Mouse (Mus musculus): ENCODE data around the gene Tepsin. TPM values are rescaled to one million over a fixed set of nuclear protein-coding genes. Genes with fewer than 3 reads are reported as not detected.

Tepsin gene
- polyA plus RNA-seq, 1 experiment from 2014 or later, result 7.2 TPM

- Histone ChIP-seq H3K36me3 (ENCODE audit: control insufficient read depth, insufficient read depth) (peaks cover 17% of the 10 kb centered on the region), H3K9ac (ENCODE audit: low read depth, low read length) (no peak overlapping the region), H3K4me1 (ENCODE audit: control insufficient read depth, low read depth, low read length) (peaks cover 51% of the 10 kb centered on the region), H3K4me2 (ENCODE audit: low read depth, low read length) (no peak overlapping the region), H3K27me3 (ENCODE audit: control insufficient read depth, insufficient read depth, low read depth, low read length) (no peaks in the 10 kb centered on the region), H3K4me3 (ENCODE audit: low read depth, low read length) (no peak overlapping the region), H3K27ac (ENCODE audit: low read length) (peak overlapping the region; percentile 82), H3K9me3 (replicated peaks; ENCODE audit: control insufficient read depth, low read length) (no peaks in the 10 kb centered on the region)
- peak; percentile 47 for ATAC-seq (ENCODE audit: low read depth)
- WGBS (ENCODE audit: insufficient replicate concordance), result 67% methylated on average over 9 of the region's 9 CpGs
Observed at GRCm38 (mm10) chr11:120134847-120135530, 36.5 kb upstream of the Tepsin start.

- no peaks in the 10 kb centered on the region for H3K27me3 ChIP-seq (ENCODE audit: control insufficient read depth, insufficient read depth, low read depth, low read length)
- WGBS (ENCODE audit: insufficient replicate concordance), result 80% methylated on average over 5 of the region's 5 CpGs
- no peak overlapping the region for H3K4me2 ChIP-seq (ENCODE audit: low read depth, low read length)
- H3K4me1 ChIP-seq (ENCODE audit: control insufficient read depth, low read depth, low read length), result peaks cover 44% of the 10 kb centered on the region
- H3K9me3 ChIP-seq (replicated peaks; ENCODE audit: control insufficient read depth, low read length), result no peaks in the 10 kb centered on the region
- H3K36me3 ChIP-seq (ENCODE audit: control insufficient read depth, insufficient read depth), result peaks cover 17% of the 10 kb centered on the region
- H3K4me3 ChIP-seq (ENCODE audit: low read depth, low read length), result no peak overlapping the region
- H3K27ac ChIP-seq (ENCODE audit: low read length), result no peak overlapping the region
- no peak for ATAC-seq (ENCODE audit: low read depth)
- H3K9ac ChIP-seq (ENCODE audit: low read depth, low read length), result no peak overlapping the region
Observed at GRCm38 (mm10) chr11:120134148-120134547, 35.6 kb upstream of the Tepsin start.

- Histone ChIP-seq H3K9me3 (replicated peaks; ENCODE audit: control insufficient read depth, low read length) (no peaks in the 10 kb centered on the region), H3K27ac (ENCODE audit: low read length) (no peak overlapping the region), H3K4me3 (ENCODE audit: low read depth, low read length) (no peak overlapping the region), H3K4me2 (ENCODE audit: low read depth, low read length) (no peak overlapping the region), H3K9ac (ENCODE audit: low read depth, low read length) (no peak overlapping the region), H3K36me3 (ENCODE audit: control insufficient read depth, insufficient read depth) (peaks cover 27% of the 10 kb centered on the region), H3K27me3 (ENCODE audit: control insufficient read depth, insufficient read depth, low read depth, low read length) (no peaks in the 10 kb centered on the region), H3K4me1 (ENCODE audit: control insufficient read depth, low read depth, low read length) (no peaks in the 10 kb centered on the region)
- ATAC-seq (ENCODE audit: low read depth), result no peak
- WGBS (ENCODE audit: insufficient replicate concordance), result 78% methylated on average over 7 of the region's 7 CpGs
Observed at GRCm38 (mm10) chr11:120129281-120129680, 30.8 kb upstream of the Tepsin start.

GRCm38 (mm10) chr11:120126845-120127244, 28.3 kb upstream of the Tepsin start:
- no peak overlapping the region for H3K27ac ChIP-seq (ENCODE audit: low read length)
- H3K9me3 ChIP-seq (replicated peaks; ENCODE audit: control insufficient read depth, low read length), result no peaks in the 10 kb centered on the region
- no peak for ATAC-seq (ENCODE audit: low read depth)
- H3K9ac ChIP-seq (ENCODE audit: low read depth, low read length), result no peak overlapping the region
- no peaks in the 10 kb centered on the region for H3K4me1 ChIP-seq (ENCODE audit: control insufficient read depth, low read depth, low read length)
- peaks cover 27% of the 10 kb centered on the region for H3K36me3 ChIP-seq (ENCODE audit: control insufficient read depth, insufficient read depth)
- H3K27me3 ChIP-seq (ENCODE audit: control insufficient read depth, insufficient read depth, low read depth, low read length), result no peaks in the 10 kb centered on the region
- H3K4me3 ChIP-seq (ENCODE audit: low read depth, low read length), result no peak overlapping the region
- WGBS (ENCODE audit: insufficient replicate concordance), result 60% methylated on average over 2 of the region's 2 CpGs
- no peak overlapping the region for H3K4me2 ChIP-seq (ENCODE audit: low read depth, low read length)

- H3K9me3 ChIP-seq (replicated peaks; ENCODE audit: control insufficient read depth, low read length), result no peaks in the 10 kb centered on the region
- no peaks in the 10 kb centered on the region for H3K4me1 ChIP-seq (ENCODE audit: control insufficient read depth, low read depth, low read length)
- no peak overlapping the region for H3K4me2 ChIP-seq (ENCODE audit: low read depth, low read length)
- WGBS (ENCODE audit: insufficient replicate concordance), result 87% methylated on average over 12 of the region's 12 CpGs
- ATAC-seq (ENCODE audit: low read depth), result no peak
- no peaks in the 10 kb centered on the region for H3K27me3 ChIP-seq (ENCODE audit: control insufficient read depth, insufficient read depth, low read depth, low read length)
- H3K36me3 ChIP-seq (ENCODE audit: control insufficient read depth, insufficient read depth), result peaks cover 12% of the 10 kb centered on the region
- H3K4me3 ChIP-seq (ENCODE audit: low read depth, low read length), result no peak overlapping the region
- no peak overlapping the region for H3K27ac ChIP-seq (ENCODE audit: low read length)
- no peak overlapping the region for H3K9ac ChIP-seq (ENCODE audit: low read depth, low read length)
Observed at GRCm38 (mm10) chr11:120122126-120122525, 23.6 kb upstream of the Tepsin start.

- H3K9me3 ChIP-seq (replicated peaks; ENCODE audit: control insufficient read depth, low read length), result no peaks in the 10 kb centered on the region
- no peak overlapping the region for H3K4me2 ChIP-seq (ENCODE audit: low read depth, low read length)
- no peak; the same call in 1 of the 2 replicates for ATAC-seq (ENCODE audit: low read depth)
- no peak overlapping the region for H3K4me3 ChIP-seq (ENCODE audit: low read depth, low read length)
- no peaks in the 10 kb centered on the region for H3K27me3 ChIP-seq (ENCODE audit: control insufficient read depth, insufficient read depth, low read depth, low read length)
- no peak overlapping the region for H3K9ac ChIP-seq (ENCODE audit: low read depth, low read length)
- no peaks in the 10 kb centered on the region for H3K4me1 ChIP-seq (ENCODE audit: control insufficient read depth, low read depth, low read length)
- H3K36me3 ChIP-seq (ENCODE audit: control insufficient read depth, insufficient read depth), result peaks cover 9% of the 10 kb centered on the region
- WGBS (ENCODE audit: insufficient replicate concordance), result 75% methylated on average over 17 of the region's 17 CpGs
- no peak overlapping the region for H3K27ac ChIP-seq (ENCODE audit: low read length)
Observed at GRCm38 (mm10) chr11:120120642-120121420, 22.3 kb upstream of the Tepsin start.

GRCm38 (mm10) chr11:120119936-120120541, 21.5 kb upstream of the Tepsin start:
- 83% methylated on average over 10 of the region's 10 CpGs for WGBS (ENCODE audit: insufficient replicate concordance)
- Histone ChIP-seq H3K4me3 (ENCODE audit: low read depth, low read length) (no peak overlapping the region), H3K36me3 (ENCODE audit: control insufficient read depth, insufficient read depth) (peaks cover 7% of the 10 kb centered on the region), H3K9me3 (replicated peaks; ENCODE audit: control insufficient read depth, low read length) (no peaks in the 10 kb centered on the region), H3K4me1 (ENCODE audit: control insufficient read depth, low read depth, low read length) (no peaks in the 10 kb centered on the region), H3K4me2 (ENCODE audit: low read depth, low read length) (no peak overlapping the region), H3K27me3 (ENCODE audit: control insufficient read depth, insufficient read depth, low read depth, low read length) (no peaks in the 10 kb centered on the region), H3K9ac (ENCODE audit: low read depth, low read length) (no peak overlapping the region), H3K27ac (ENCODE audit: low read length) (no peak overlapping the region)
- ATAC-seq (ENCODE audit: low read depth), result no peak

- Histone ChIP-seq H3K4me2 (ENCODE audit: low read depth, low read length) (no peak overlapping the region), H3K9ac (ENCODE audit: low read depth, low read length) (no peak overlapping the region), H3K36me3 (ENCODE audit: control insufficient read depth, insufficient read depth) (peaks cover 10% of the 10 kb centered on the region), H3K4me3 (ENCODE audit: low read depth, low read length) (no peak overlapping the region), H3K4me1 (ENCODE audit: control insufficient read depth, low read depth, low read length) (no peaks in the 10 kb centered on the region), H3K27ac (ENCODE audit: low read length) (no peak overlapping the region), H3K27me3 (ENCODE audit: control insufficient read depth, insufficient read depth, low read depth, low read length) (no peaks in the 10 kb centered on the region), H3K9me3 (replicated peaks; ENCODE audit: control insufficient read depth, low read length) (no peaks in the 10 kb centered on the region)
- 85% methylated on average over 7 of the region's 7 CpGs for WGBS (ENCODE audit: insufficient replicate concordance)
- no peak for ATAC-seq (ENCODE audit: low read depth)
Observed at GRCm38 (mm10) chr11:120119108-120119507, 20.6 kb upstream of the Tepsin start.

GRCm38 (mm10) chr11:120117626-120118025, 19.1 kb upstream of the Tepsin start:
- no peak overlapping the region for H3K9ac ChIP-seq (ENCODE audit: low read depth, low read length)
- no peak for ATAC-seq (ENCODE audit: low read depth)
- H3K4me1 ChIP-seq (ENCODE audit: control insufficient read depth, low read depth, low read length), result no peaks in the 10 kb centered on the region
- no peak overlapping the region for H3K4me2 ChIP-seq (ENCODE audit: low read depth, low read length)
- no peak overlapping the region for H3K4me3 ChIP-seq (ENCODE audit: low read depth, low read length)
- WGBS (ENCODE audit: insufficient replicate concordance), result 78% methylated on average over 2 of the region's 2 CpGs
- no peaks in the 10 kb centered on the region for H3K9me3 ChIP-seq (replicated peaks; ENCODE audit: control insufficient read depth, low read length)
- peaks cover 6% of the 10 kb centered on the region for H3K36me3 ChIP-seq (ENCODE audit: control insufficient read depth, insufficient read depth)
- H3K27me3 ChIP-seq (ENCODE audit: control insufficient read depth, insufficient read depth, low read depth, low read length), result no peaks in the 10 kb centered on the region
- H3K27ac ChIP-seq (ENCODE audit: low read length), result no peak overlapping the region
